Mouse (Mus musculus) neutrophil, adult 59 days (primary cell): ENCODE measurements around the gene Prss8. TPM values are rescaled to one million over a fixed set of nuclear protein-coding genes. Genes with fewer than 3 reads are reported as not detected.

Experiments used
- total RNA-seq, 2 experiments: library from RNA; stranded (reverse); gene quantifications; 1 replicate in 1 of 2; 2 replicates in 1 of 2; pipeline ENCODE4 v1.2.4; 2023

The Prss8 gene
- not detected for total RNA-seq

GRCm38 (mm10) chr7:127929923-127930322 lies at the start of gene Prss8:
TSS of gene Prss8 (minus strand) at chr7:127930104.

GRCm38 (mm10) chr7:127967004-127967921 lies 37.4 kb upstream of the Prss8 start, which contains the start of gene Fus:
TSS of gene Fus (plus strand) at chr7:127967457.

GRCm38 (mm10) chr7:127946470-127947023 lies 16.6 kb upstream of the Prss8 start, which contains the start of gene Prss36:
TSS of gene Prss36 (minus strand) at chr7:127946725.

DNA sequence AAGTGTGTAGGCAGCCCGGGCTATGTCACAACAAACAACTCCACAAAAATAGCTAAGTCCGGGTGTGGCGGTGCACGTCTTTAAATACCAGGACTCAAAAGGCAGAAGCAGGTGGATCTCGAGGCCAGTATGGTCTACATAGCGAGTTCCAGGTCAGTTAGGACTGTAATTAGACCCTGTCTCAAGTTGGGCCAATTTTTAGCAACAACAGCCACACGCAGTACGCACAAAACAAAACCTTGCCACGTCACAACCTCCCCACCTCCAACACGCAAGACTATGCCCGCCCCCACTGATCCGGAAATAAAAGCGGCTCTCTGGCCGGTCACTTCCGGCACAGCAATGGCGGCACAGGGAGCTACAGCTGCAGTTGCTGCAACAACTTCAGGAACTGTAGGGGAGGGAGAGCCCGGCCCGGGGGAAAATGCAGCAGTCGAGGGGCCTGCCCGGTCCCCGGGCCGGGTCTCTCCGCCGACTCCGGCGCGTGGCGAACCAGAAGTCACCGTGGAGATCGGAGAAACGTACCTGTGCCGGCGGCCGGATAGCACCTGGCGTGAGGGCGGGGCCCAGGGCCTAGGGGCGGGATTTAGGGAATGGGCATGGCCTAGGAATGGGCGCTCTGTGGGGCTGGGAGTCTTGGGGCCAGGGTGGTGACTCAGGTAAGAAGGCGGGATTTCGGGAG lies 17.6 kb downstream of the Prss8 start, which contains the start of gene Kat8:
TSS of gene Kat8 (plus strand) at position 327 of the 682 bp plus-strand sequence.

GRCm38 (mm10) chr7:127903971-127904796 lies 25.7 kb downstream of the Prss8 start, which contains the start of gene Bckdk:
TSS of gene Bckdk (plus strand) at chr7:127904082.

DNA sequence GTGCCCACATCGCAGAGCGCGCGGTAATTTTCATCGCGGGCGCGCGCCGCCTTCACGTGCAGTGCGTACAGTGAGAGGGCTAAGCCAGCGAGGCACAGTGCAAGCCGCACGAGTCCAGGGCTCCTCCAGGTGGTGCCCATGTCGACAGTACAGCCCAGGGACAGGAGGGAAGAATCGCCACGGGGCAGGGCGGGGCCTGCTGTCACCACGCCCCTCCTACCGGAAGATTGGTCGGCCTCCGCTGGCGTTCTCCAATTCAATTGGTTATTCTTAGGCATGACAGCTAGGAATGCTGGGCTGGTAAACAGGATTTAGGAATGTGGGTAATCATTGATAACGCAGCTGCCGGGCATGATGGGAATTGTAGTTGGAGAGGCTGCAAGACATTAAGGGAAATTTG lies 34.5 kb downstream of the Prss8 start, which contains the start of the genes Gm21974 and Vkorc1:
TSS of gene Gm21974 (minus strand) at position 13 of the 400 bp plus-strand sequence.
TSS of gene Vkorc1 (minus strand) at position 176 of the 400 bp plus-strand sequence.

DNA sequence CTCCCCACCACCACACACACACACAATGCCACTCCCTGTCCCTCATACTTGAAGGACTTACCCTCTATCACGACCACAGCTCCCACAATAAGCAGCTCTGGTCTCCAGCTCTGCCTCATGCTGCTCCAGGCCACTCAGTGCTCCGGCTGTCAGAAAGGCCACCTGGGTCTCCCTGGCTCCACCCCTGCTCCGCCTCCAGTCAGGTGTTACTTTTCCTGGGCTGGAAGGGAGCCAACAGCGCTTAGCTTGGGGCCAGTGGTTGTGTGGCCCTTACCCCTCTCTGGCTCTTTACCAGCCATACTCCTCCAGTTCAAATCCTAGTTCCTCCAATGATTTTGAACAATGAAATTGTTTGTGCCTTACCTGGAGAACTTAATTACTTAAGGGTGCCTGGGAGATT lies 39.1 kb downstream of the Prss8 start, which contains the start of gene Prss53:
TSS of gene Prss53 (minus strand) at position 173 of the 400 bp plus-strand sequence.

DNA sequence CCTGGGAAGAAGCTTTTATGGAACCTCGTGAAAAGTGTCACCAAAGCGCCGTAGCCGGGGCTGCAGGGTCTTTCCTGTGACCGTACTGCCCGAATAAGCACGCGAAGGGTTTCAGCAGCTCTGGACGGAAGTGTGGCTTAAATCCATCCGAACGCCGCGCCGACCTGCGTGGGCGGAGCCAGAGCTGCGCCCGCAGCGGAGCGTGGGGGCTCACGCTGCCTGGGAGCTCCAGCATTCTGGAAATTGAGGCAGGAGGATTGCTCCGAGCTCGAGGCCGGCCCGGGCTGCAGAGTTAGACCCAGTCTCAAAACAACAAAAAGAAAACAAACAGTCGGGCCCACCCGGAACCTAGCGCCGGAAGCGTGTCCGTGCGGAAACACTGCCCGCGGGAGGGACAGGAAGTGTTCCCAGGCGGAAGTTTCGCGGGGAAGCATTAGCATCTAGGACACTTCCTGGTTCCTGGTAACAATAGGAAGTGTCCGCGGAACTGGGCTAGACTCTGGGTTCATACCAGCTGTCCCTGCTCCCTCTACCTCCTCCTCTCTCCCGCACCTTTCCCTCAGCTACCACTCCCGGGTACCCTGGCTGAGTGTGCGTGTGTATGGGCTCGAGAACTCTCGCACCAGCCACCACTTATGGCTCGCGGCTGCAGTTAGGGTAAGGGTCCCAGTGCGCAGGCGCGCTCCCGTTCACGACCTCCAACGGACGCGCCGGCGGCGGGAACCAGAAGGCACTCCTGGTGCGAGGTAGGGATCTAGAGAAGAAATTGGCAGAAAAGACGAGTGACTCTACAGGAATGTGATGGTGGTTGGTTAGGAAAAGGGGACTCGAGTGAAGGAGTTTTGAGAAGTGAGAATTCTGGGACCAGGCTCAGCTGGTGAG lies 53.2 kb downstream of the Prss8 start, which contains the start of gene Zfp668:
TSS of gene Zfp668 (minus strand) at position 362 of the 882 bp plus-strand sequence.

DNA sequence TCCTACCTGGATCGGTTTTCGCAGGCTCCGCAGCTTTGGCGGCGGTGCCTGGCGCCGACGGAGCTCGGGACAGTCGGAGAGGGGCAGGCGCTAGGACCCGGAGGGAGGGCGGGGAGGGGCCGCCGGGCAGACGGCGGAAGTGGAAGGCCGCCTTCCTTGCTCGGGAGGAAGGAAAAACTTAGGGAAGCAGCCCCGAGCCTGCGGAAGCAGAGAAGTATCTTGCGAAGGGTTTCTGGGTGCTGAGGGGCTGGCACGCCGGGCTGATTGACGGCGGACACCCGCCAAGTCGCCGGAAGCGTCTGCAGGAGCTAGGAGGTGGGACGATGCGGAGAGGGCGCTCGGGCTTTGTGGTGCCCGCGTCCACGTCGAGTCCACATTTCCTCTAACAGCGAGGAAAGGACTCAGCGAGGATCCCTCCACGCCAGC lies 53.9 kb downstream of the Prss8 start, which contains the start of gene Zfp646:
TSS of gene Zfp646 (plus strand) at position 181 of the 426 bp plus-strand sequence.

Other genes with a start within 250 kb of the Prss8 start
- gene Bcl7c, start 221.2 kb downstream of the Prss8 start, total RNA-seq: 10 to 100 TPM; 34.8 to 46.5 TPM
- gene Ctf1, start 217.4 kb downstream of the Prss8 start, total RNA-seq: not detected
- not detected for gene Ctf2, start 197.9 kb downstream of the Prss8 start, total RNA-seq
- gene Fbxl19, start 185.6 kb downstream of the Prss8 start, total RNA-seq: 1 to 10 TPM; 6.0 to 7.0 TPM
- 10 to 100 TPM; 27.2 to 29.1 TPM for gene Orai3, start 160.3 kb downstream of the Prss8 start, total RNA-seq
- 10 to 100 TPM; 30.9 to 31.9 TPM for gene Setd1a, start 153.4 kb downstream of the Prss8 start, total RNA-seq
- gene Gm49388, start 144.5 kb downstream of the Prss8 start, total RNA-seq: under 1 TPM in 1 of 2 experiments, not detected in 1; 0.84 TPM
- 10 to 100 TPM; 12.8 to 15.1 TPM for gene Hsd3b7, start 129.5 kb downstream of the Prss8 start, total RNA-seq
- 10 to 100 TPM; 61.0 to 71.1 TPM for gene Stx4a, start 105.8 kb downstream of the Prss8 start, total RNA-seq
- gene Stx1b, start 105.6 kb downstream of the Prss8 start, total RNA-seq: not detected
- gene Zfp646, start 53.9 kb downstream of the Prss8 start, total RNA-seq: 10 to 100 TPM; 39.9 to 40.2 TPM
- 1 to 10 TPM; 6.9 to 8.2 TPM for gene Zfp668, start 53.3 kb downstream of the Prss8 start, total RNA-seq
- not detected for gene Prss53, start 39.1 kb downstream of the Prss8 start, total RNA-seq
- not detected for gene Gm21974, start 34.6 kb downstream of the Prss8 start, total RNA-seq
- gene Vkorc1, start 34.5 kb downstream of the Prss8 start, total RNA-seq: 10 to 100 TPM in 1 of 2 experiments, 1 to 10 TPM in 1; 8.9 to 10.6 TPM
- 10 to 100 TPM; 33.7 to 34.8 TPM for gene Bckdk, start 26.0 kb downstream of the Prss8 start, total RNA-seq
- gene Kat8, start 17.6 kb downstream of the Prss8 start, total RNA-seq: 10 to 100 TPM; 16.9 to 19.3 TPM
- 1 to 10 TPM in 1 of 2 experiments, under 1 TPM in 1; 0.73 to 2.2 TPM for gene Prss36, start 16.6 kb upstream of the Prss8 start, total RNA-seq
- gene Fus, start 37.4 kb upstream of the Prss8 start, total RNA-seq: 100 to 1,000 TPM; 381 to 409 TPM
- 10 to 100 TPM; 58.7 to 76.0 TPM for gene Pycard, start 63.8 kb upstream of the Prss8 start, total RNA-seq
- gene Trim72, start 73.8 kb upstream of the Prss8 start, total RNA-seq: under 1 TPM; 0.42 to 0.57 TPM
- gene Itgam, start 132.5 kb upstream of the Prss8 start, total RNA-seq: 100 to 1,000 TPM; 810 to 844 TPM
- 10 to 100 TPM; 17.9 to 22.6 TPM for gene Gm49368, start 132.6 kb upstream of the Prss8 start, total RNA-seq
- gene Itgax, start 199.4 kb upstream of the Prss8 start, total RNA-seq: 10 to 100 TPM; 18.0 to 27.4 TPM
- 1 to 10 TPM; 1.4 to 1.8 TPM for gene Itgad, start 224.3 kb upstream of the Prss8 start, total RNA-seq